Comparison of ENCODE assay signal across 12 mouse cellular contexts in genomic region chr15:89376957-89377356, GRCm38 (mm10). TPM values are rescaled to one million over a fixed set of nuclear protein-coding genes. Genes with fewer than 3 reads are reported as not detected.
DNase-seq lines count a peak whose midpoint lies in the region; ATAC-seq and TF ChIP-seq lines count a peak whose summit lies in the region.
"Had no signal": no experiment of that assay in that cellular context is flagged by ENCODE, and none has a peak within 500 bp of the region (broad histone marks: within the 10 kb centered on the region; RNA-seq: fewer than 3 reads in every experiment).

Tymp (minus strand) TSS chr15:89377039.

- no peak within 1 kb of the TSS for H3K27ac ChIP-seq in heart, embryonic 13.5 days (replicated peaks)
- H3K27ac ChIP-seq in midbrain, embryonic 10.5 days (replicated peaks) = no peak within 1 kb of the TSS
- no peak within 1 kb of the TSS for H3K27ac ChIP-seq in midbrain, embryonic 15.5 days
- H3K27ac ChIP-seq in intestine, embryonic 15.5 days = no peak within 1 kb of the TSS
- peak within 1 kb of the TSS; percentile 7; the same call in 1 of the 2 replicates for H3K27ac ChIP-seq in liver, postnatal 0 days (ENCODE audit: low read depth)
- H3K27ac ChIP-seq: left cerebral cortex, adult 2 months had no signal

- intact Hi-C loops in heart, postnatal 25 days (cut with DNase I) = loop anchor here (2.0 kb wide), 1 partner anchor 52 kb away; the partner anchor contains the start of genes C730034F03Rik, Chkb and Gm44502

- 21% methylated on average over 16 of the region's 16 CpGs for WGBS in heart, embryonic 13.5 days
- WGBS in midbrain, embryonic 10.5 days = 24% methylated on average over 16 of the region's 16 CpGs
- 24% methylated on average over 16 of the region's 16 CpGs for WGBS in midbrain, embryonic 15.5 days
- 23% methylated on average over 16 of the region's 16 CpGs for WGBS in intestine, embryonic 15.5 days
- 48% methylated on average over 16 of the region's 16 CpGs for WGBS in liver, postnatal 0 days (ENCODE audit: insufficient replicate concordance)

- no peak for DNase-seq in heart, postnatal 25 days (ENCODE audit: low spot score)
- no peak for DNase-seq in midbrain, embryonic 10.5 days (ENCODE audit: low spot score)
- DNase-seq in liver, postnatal 0 days = no peak
- DNase-seq in left cerebral cortex, adult 8-10 months (ENCODE audit: low spot score in 2 of 2) = no peak
- DNase-seq in left cerebral cortex, adult 11 months (ENCODE audit: low spot score) = no peak
- DNase-seq: forebrain, postnatal 0 days; heart, postnatal 14 days; thymus, adult 18-20 months had no signal

- no peak for TF ChIP-seq CTCF in liver, postnatal 0 days (IDR thresholded peaks at IDR 0.05; ENCODE audit: low read depth)

- H3K27me3 ChIP-seq in heart, embryonic 13.5 days (replicated peaks) = peaks cover 63% of the 10 kb centered on the region
- peaks cover 73% of the 10 kb centered on the region for H3K27me3 ChIP-seq in midbrain, embryonic 10.5 days (ENCODE audit: low read depth, poor library complexity, severe bottlenecking)
- peaks cover 42% of the 10 kb centered on the region for H3K27me3 ChIP-seq in midbrain, embryonic 15.5 days (replicated peaks)
- peaks cover 35% of the 10 kb centered on the region for H3K27me3 ChIP-seq in intestine, embryonic 15.5 days (replicated peaks)
- H3K27me3 ChIP-seq in liver, postnatal 0 days (ENCODE audit: insufficient read depth, low read length) = peaks cover 27% of the 10 kb centered on the region

- H3K9me3 ChIP-seq in heart, embryonic 13.5 days = no peaks in the 10 kb centered on the region
- H3K9me3 ChIP-seq in midbrain, embryonic 10.5 days (replicated peaks) = no peaks in the 10 kb centered on the region
- no peaks in the 10 kb centered on the region for H3K9me3 ChIP-seq in midbrain, embryonic 15.5 days
- H3K9me3 ChIP-seq in intestine, embryonic 15.5 days = no peaks in the 10 kb centered on the region
- H3K9me3 ChIP-seq in liver, postnatal 0 days (ENCODE audit: low read length) = no peaks in the 10 kb centered on the region

- H3K9ac ChIP-seq in heart, embryonic 13.5 days = peak within 1 kb of the TSS; percentile 71; the same call in 1 of the 2 replicates
- no peak within 1 kb of the TSS for H3K9ac ChIP-seq in midbrain, embryonic 15.5 days
- H3K9ac ChIP-seq in intestine, embryonic 15.5 days = no peak within 1 kb of the TSS
- H3K9ac ChIP-seq in liver, postnatal 0 days (replicated peaks) = peak within 1 kb of the TSS; percentile 16; the same call in 1 of the 2 replicates

- no peak for ATAC-seq in heart, embryonic 13.5 days (ENCODE audit: extremely low read depth, insufficient number of reproducible peaks, low FRiP score, low TSS enrichment)
- no peak for ATAC-seq in midbrain, embryonic 15.5 days (replicated peaks)
- no peak for ATAC-seq in intestine, embryonic 15.5 days
- no peak for ATAC-seq in liver, postnatal 0 days
- ATAC-seq: forebrain, postnatal 0 days had no signal

- TF ChIP-seq EP300 in liver, postnatal 0 days (IDR thresholded peaks at IDR 0.05; ENCODE audit: low read depth) = no peak

- H3K4me2 ChIP-seq in heart, embryonic 13.5 days = peak within 1 kb of the TSS; percentile 24
- no peak within 1 kb of the TSS for H3K4me2 ChIP-seq in midbrain, embryonic 15.5 days
- peak within 1 kb of the TSS; percentile 34 for H3K4me2 ChIP-seq in intestine, embryonic 15.5 days (replicated peaks)
- peak within 1 kb of the TSS; percentile 29 for H3K4me2 ChIP-seq in liver, postnatal 0 days (ENCODE audit: low read depth, low read length)

- peaks cover 45% of the 10 kb centered on the region for H3K4me1 ChIP-seq in heart, embryonic 13.5 days
- H3K4me1 ChIP-seq in midbrain, embryonic 10.5 days = peaks cover 52% of the 10 kb centered on the region
- peaks cover 34% of the 10 kb centered on the region for H3K4me1 ChIP-seq in midbrain, embryonic 15.5 days
- H3K4me1 ChIP-seq in intestine, embryonic 15.5 days (replicated peaks) = peaks cover 37% of the 10 kb centered on the region
- H3K4me1 ChIP-seq in liver, postnatal 0 days (ENCODE audit: insufficient read depth) = peaks cover 33% of the 10 kb centered on the region

- H3K4me3 ChIP-seq in heart, embryonic 13.5 days = no peak within 1 kb of the TSS
- peak within 1 kb of the TSS; percentile 24 for H3K4me3 ChIP-seq in midbrain, embryonic 10.5 days
- no peak within 1 kb of the TSS for H3K4me3 ChIP-seq in midbrain, embryonic 15.5 days
- H3K4me3 ChIP-seq in intestine, embryonic 15.5 days (replicated peaks) = peak within 1 kb of the TSS; percentile 36; the same call in 1 of the 2 replicates
- no peak within 1 kb of the TSS for H3K4me3 ChIP-seq in liver, postnatal 0 days (ENCODE audit: low read depth, low read length)

- H3K36me3 ChIP-seq in heart, embryonic 13.5 days = peaks cover 9% of the 10 kb centered on the region
- peaks cover 11% of the 10 kb centered on the region for H3K36me3 ChIP-seq in midbrain, embryonic 10.5 days
- peaks cover 3% of the 10 kb centered on the region; the same call in 1 of the 2 replicates for H3K36me3 ChIP-seq in midbrain, embryonic 15.5 days (replicated peaks)
- peaks cover 6% of the 10 kb centered on the region for H3K36me3 ChIP-seq in intestine, embryonic 15.5 days
- peaks cover 7% of the 10 kb centered on the region for H3K36me3 ChIP-seq in liver, postnatal 0 days (replicated peaks; ENCODE audit: insufficient read depth, low read length)

RNA-seq across cellular contexts. Expression of gene Tymp, which starts in this region (rescaled TPM):
- polyA plus RNA-seq in heart, embryonic 13.5 days (2015; fragmentation: Nextera tagmentation; extraction: Ambion mirVana) = 0.99 and 1.0 TPM in 2 replicates
- under 1 TPM; 0.44 to 0.64 TPM for total RNA-seq in heart, postnatal 25 days (2021)
- 1.5 and 1.6 TPM in 2 replicates for polyA plus RNA-seq in midbrain, embryonic 10.5 days (2016; fragmentation: Nextera tagmentation; extraction: Ambion mirVana)
- polyA plus RNA-seq in midbrain, embryonic 15.5 days (2015; fragmentation: Nextera tagmentation; extraction: Ambion mirVana) = 2.1 and 2.7 TPM in 2 replicates
- 1.4 and 1.5 TPM in 2 replicates for polyA plus RNA-seq in intestine, embryonic 15.5 days (2015; fragmentation: Nextera tagmentation; extraction: Ambion mirVana)
- polyA plus RNA-seq in liver, postnatal 0 days (2015; fragmentation: Nextera tagmentation; extraction: Ambion mirVana) = 5.8 and 7.7 TPM in 2 replicates
- total RNA-seq in left cerebral cortex, adult 8-10 months (2022) = 1 to 10 TPM in 2 of 4 experiments, under 1 TPM in 2; 0.57 to 1.4 (median 0.90) TPM

Comparison
In these comparisons a context has a peak if more than half of its experiments do, and no peak if none do; other contexts are left out.
1. H3K4me3 ChIP-seq: peak in midbrain, embryonic 10.5 days (single experiment) and intestine, embryonic 15.5 days (single experiment); none in heart, embryonic 13.5 days (single experiment), midbrain, embryonic 15.5 days (single experiment) and liver, postnatal 0 days (single experiment).
2. H3K9ac ChIP-seq: peak in heart, embryonic 13.5 days (single experiment) and liver, postnatal 0 days (single experiment); none in midbrain, embryonic 15.5 days (single experiment) and intestine, embryonic 15.5 days (single experiment).